ENCODE assay signal across 8 mouse cellular contexts in genomic region chr4:134913413-134913812, GRCm38 (mm10). TPM values are rescaled to one million over a fixed set of nuclear protein-coding genes. Genes with fewer than 3 reads are reported as not detected.
DNase-seq lines count a peak whose midpoint lies in the region; ATAC-seq and TF ChIP-seq lines count a peak whose summit lies in the region.

No protein-coding gene starts in this region.

- H3K4me1 ChIP-seq in cortical plate, adult 2 months (ENCODE audit: control insufficient read depth, insufficient read depth, low read length) = no peaks in the 10 kb centered on the region; the same call in 1 of the 2 replicates
- H3K4me1 ChIP-seq in kidney, embryonic 15.5 days = peaks cover 17% of the 10 kb centered on the region
- H3K4me1 ChIP-seq in lung, adult 2 months (ENCODE audit: control insufficient read depth, insufficient read depth, low read length) = peaks cover 15% of the 10 kb centered on the region
- peaks cover 11% of the 10 kb centered on the region for H3K4me1 ChIP-seq in neural tube, embryonic 14.5 days (ENCODE audit: control insufficient read depth, insufficient read depth, low read length)

- WGBS in kidney, embryonic 15.5 days = 34% methylated on average over 3 of the region's 3 CpGs
- 37% methylated on average over 3 of the region's 3 CpGs for WGBS in lung, adult 2 months
- 30% methylated on average over 3 of the region's 3 CpGs for WGBS in neural tube, embryonic 14.5 days

- POLR2A ChIA-PET in Patski (lab: Charles Lee) = interaction anchor here (1.0 kb wide), 1 partner anchor 21 kb away, joined by 4 read pairs; no protein-coding TSS in a partner anchor

- ATAC-seq in Patski = no peak
- ATAC-seq in granulocyte monocyte progenitor cell, adult 5-6 weeks (replicated peaks; ENCODE audit: poor library complexity, severe bottlenecking) = peak; percentile 24; the same call in 1 of the 2 replicates
- ATAC-seq in kidney, embryonic 15.5 days (replicated peaks; ENCODE audit: low FRiP score) = no peak
- ATAC-seq in neural tube, embryonic 14.5 days (ENCODE audit: low read depth) = 0 out of 2 replicates have a peak, but pooled peaks have one; percentile 6

- peaks cover 42% of the 10 kb centered on the region for H3K36me3 ChIP-seq in kidney, embryonic 15.5 days
- H3K36me3 ChIP-seq in neural tube, embryonic 14.5 days (ENCODE audit: control insufficient read depth, insufficient read depth, low read length) = peaks cover 12% of the 10 kb centered on the region

- no peak for TF ChIP-seq POLR2A in cortical plate, adult 2 months (IDR thresholded peaks at IDR 0.05; ENCODE audit: extremely low read depth, insufficient read depth, low read length)
- no peak for TF ChIP-seq POLR2A in lung, adult 2 months (IDR thresholded peaks at IDR 0.05; ENCODE audit: borderline replicate concordance, extremely low read depth, low read depth, low read length)

- DNase-seq in A20 (ENCODE audit: low read depth, low spot score) (peak; percentile 89), Patski (ENCODE audit: low read depth, low spot score) (no peak)
- peak; percentile 66 for DNase-seq in lung, adult 2 months
- peak; percentile 87 for DNase-seq in thymus, postnatal 14 days

- no peaks in the 10 kb centered on the region for H3K9me3 ChIP-seq in kidney, embryonic 15.5 days (replicated peaks)
- H3K9me3 ChIP-seq in neural tube, embryonic 14.5 days (ENCODE audit: control insufficient read depth, low read length) = no peaks in the 10 kb centered on the region

- no peaks in the 10 kb centered on the region for H3K27me3 ChIP-seq in Patski
- no peaks in the 10 kb centered on the region for H3K27me3 ChIP-seq in kidney, embryonic 15.5 days
- no peaks in the 10 kb centered on the region for H3K27me3 ChIP-seq in neural tube, embryonic 14.5 days (ENCODE audit: control insufficient read depth, insufficient read depth, low read length)

- in situ Hi-C loops in Patski (cut with MboI; ENCODE audit: low pct_unique_long_range_greater_than_20kb) = no loop called here

- no peak overlapping the region; the same call in 1 of the 2 replicates for H3K4me3 ChIP-seq in cortical plate, adult 2 months (ENCODE audit: insufficient read depth, low read length)
- peak overlapping the region; percentile 98 for H3K4me3 ChIP-seq in kidney, embryonic 15.5 days (replicated peaks)
- no peak overlapping the region for H3K4me3 ChIP-seq in lung, adult 2 months (replicated peaks; ENCODE audit: extremely low read depth, low read depth, low read length)
- peak overlapping the region; percentile 70 for H3K4me3 ChIP-seq in neural tube, embryonic 14.5 days (ENCODE audit: low read depth, low read length)

- no peak overlapping the region for H3K9ac ChIP-seq in kidney, embryonic 15.5 days
- H3K9ac ChIP-seq in neural tube, embryonic 14.5 days (replicated peaks; ENCODE audit: low read depth, low read length) = no peak overlapping the region

- TF ChIP-seq CTCF in Patski (IDR thresholded peaks at IDR 0.05) = peak; percentile 82
- TF ChIP-seq CTCF in cortical plate, adult 2 months (IDR thresholded peaks at IDR 0.05; ENCODE audit: extremely low read depth, insufficient read depth, low read length) = peak; percentile 61
- TF ChIP-seq CTCF in lung, adult 2 months (IDR thresholded peaks at IDR 0.05; ENCODE audit: insufficient read depth, low read length) = peak; percentile 75

- CTCF ChIA-PET in Patski (lab: Charles Lee) = interaction anchor here (0.9 to 1.8 kb wide), 4 partner anchors 8 to 39 kb away, joined by 3 to 5 read pairs (median 4); partner anchors contain the start of gene Rsrp1

- peak overlapping the region; percentile 57 for H3K4me2 ChIP-seq in kidney, embryonic 15.5 days
- H3K4me2 ChIP-seq in neural tube, embryonic 14.5 days (ENCODE audit: low read depth, low read length) = peak overlapping the region; percentile 67

- H3K27ac ChIP-seq in cortical plate, adult 2 months (ENCODE audit: insufficient read depth, low read length) = no peak overlapping the region
- H3K27ac ChIP-seq in kidney, embryonic 15.5 days = no peak overlapping the region
- no peak overlapping the region for H3K27ac ChIP-seq in neural tube, embryonic 14.5 days (ENCODE audit: low read depth, low read length)

RNA-seq across cellular contexts. Expression of gene Tmem50a, which starts 1.4 kb away (rescaled TPM):
- 98.5 TPM for polyA plus RNA-seq in Patski (2021)
- polyA plus RNA-seq in cortical plate, adult 2 months (2012; rRNA removed) = 165 and 171 TPM in 2 replicates
- total RNA-seq in granulocyte monocyte progenitor cell, adult 5-6 weeks (2014; fragmentation: Nextera tagmentation) = 136 and 149 TPM in 2 replicates
- 263 and 287 TPM in 2 replicates for total RNA-seq in granulocyte monocyte progenitor cell, adult 5-6 weeks (2017)
- polyA plus RNA-seq in kidney, embryonic 15.5 days (2015; fragmentation: Nextera tagmentation; extraction: Ambion mirVana) = 173 and 174 TPM in 2 replicates
- polyA plus RNA-seq in lung, adult 2 months (2012; rRNA removed) = 125 and 169 TPM in 2 replicates
- 207 and 212 TPM in 2 replicates for polyA plus RNA-seq in neural tube, embryonic 14.5 days (2014; fragmentation: Nextera tagmentation; extraction: Ambion mirVana)

RNA-seq across cellular contexts. Expression of gene Rsrp1, which starts 10.0 kb away (rescaled TPM):
- 237 TPM for polyA plus RNA-seq in Patski (2021)
- 545 and 625 TPM in 2 replicates for polyA plus RNA-seq in cortical plate, adult 2 months (2012; rRNA removed)
- total RNA-seq in granulocyte monocyte progenitor cell, adult 5-6 weeks (2014; fragmentation: Nextera tagmentation) = 476 and 614 TPM in 2 replicates
- 134 and 184 TPM in 2 replicates for total RNA-seq in granulocyte monocyte progenitor cell, adult 5-6 weeks (2017)
- 404 and 429 TPM in 2 replicates for polyA plus RNA-seq in kidney, embryonic 15.5 days (2015; fragmentation: Nextera tagmentation; extraction: Ambion mirVana)
- polyA plus RNA-seq in lung, adult 2 months (2012; rRNA removed) = 533 and 883 TPM in 2 replicates
- 484 and 511 TPM in 2 replicates for polyA plus RNA-seq in neural tube, embryonic 14.5 days (2014; fragmentation: Nextera tagmentation; extraction: Ambion mirVana)

RNA-seq across cellular contexts. Expression of gene Syf2, which starts 17.3 kb away (rescaled TPM):
- 73.5 TPM for polyA plus RNA-seq in Patski (2021)
- polyA plus RNA-seq in cortical plate, adult 2 months (2012; rRNA removed) = 79.4 and 83.8 TPM in 2 replicates
- total RNA-seq in granulocyte monocyte progenitor cell, adult 5-6 weeks (2014; fragmentation: Nextera tagmentation) = 43.5 and 50.5 TPM in 2 replicates
- 180 and 201 TPM in 2 replicates for total RNA-seq in granulocyte monocyte progenitor cell, adult 5-6 weeks (2017)
- 82.7 and 83.9 TPM in 2 replicates for polyA plus RNA-seq in kidney, embryonic 15.5 days (2015; fragmentation: Nextera tagmentation; extraction: Ambion mirVana)
- 25.7 and 43.4 TPM in 2 replicates for polyA plus RNA-seq in lung, adult 2 months (2012; rRNA removed)
- polyA plus RNA-seq in neural tube, embryonic 14.5 days (2014; fragmentation: Nextera tagmentation; extraction: Ambion mirVana) = 52.4 and 59.8 TPM in 2 replicates

RNA-seq across cellular contexts. Expression of gene Rhd, which starts 49.1 kb away (rescaled TPM):
- polyA plus RNA-seq in Patski (2021) = 0.08 TPM
- polyA plus RNA-seq in cortical plate, adult 2 months (2012; rRNA removed) = 0.06 and 0.11 TPM in 2 replicates
- not detected in 2 replicates for total RNA-seq in granulocyte monocyte progenitor cell, adult 5-6 weeks (2014; fragmentation: Nextera tagmentation)
- 0.22 TPM in 1 of 2 replicates, not detected in the other for total RNA-seq in granulocyte monocyte progenitor cell, adult 5-6 weeks (2017)
- 5.7 and 7.9 TPM in 2 replicates for polyA plus RNA-seq in kidney, embryonic 15.5 days (2015; fragmentation: Nextera tagmentation; extraction: Ambion mirVana)
- polyA plus RNA-seq in lung, adult 2 months (2012; rRNA removed) = 0.14 TPM in 1 of 2 replicates, not detected in the other
- 1.8 and 2.1 TPM in 2 replicates for polyA plus RNA-seq in neural tube, embryonic 14.5 days (2014; fragmentation: Nextera tagmentation; extraction: Ambion mirVana)

Comparison
In these comparisons a context has a peak if more than half of its experiments do, and no peak if none do; other contexts are left out.
1. ATAC-seq: peak in granulocyte monocyte progenitor cell, adult 5-6 weeks (single experiment) and neural tube, embryonic 14.5 days (single experiment); none in Patski (single experiment) and kidney, embryonic 15.5 days (single experiment).
2. H3K4me3 ChIP-seq: peak in kidney, embryonic 15.5 days (single experiment) and neural tube, embryonic 14.5 days (single experiment); none in cortical plate, adult 2 months (single experiment) and lung, adult 2 months (single experiment).
3. Peak in every context shown above with its lines, with median percentiles within 50 percentile points of each other: CTCF ChIP-seq.